Mouse (Mus musculus) adrenal gland, postnatal 14 days (tissue): Measurements from ENCODE around the gene Hist1h1t. TPM values are rescaled to one million over a fixed set of nuclear protein-coding genes. Genes with fewer than 3 reads are reported as not detected.
A peak's percentile ranks its signal among the peaks of the same experiment; 100 is the strongest.
"Not testable (repeated sequence)": the region's sequence is repeated elsewhere in the genome, so short reads cannot be mapped to it uniquely, and the experiment has no call there.

Experiments used
- DNase-seq: peaks from one replicate; pipeline ENCODE4 v3.0.0; 2021; ENCODE audit warnings: mixed read lengths
- long read RNA-seq, 2 experiments: library from polyadenylated mRNA; stranded (forward); transcript quantifications; one replicate each; pipeline ENCODE4 v2.0.0; 2021
- total RNA-seq: library from RNA; stranded (reverse); gene quantifications from 2 replicates; pipeline ENCODE4 v1.2.3, GENCODE M21; 2021

The Hist1h1t gene
- total RNA-seq, result 0.37 and 0.83 TPM in 2 replicates
- long read RNA-seq, experiment 1, result 0 reads
- long read RNA-seq, experiment 2, result 0 reads

DNA sequence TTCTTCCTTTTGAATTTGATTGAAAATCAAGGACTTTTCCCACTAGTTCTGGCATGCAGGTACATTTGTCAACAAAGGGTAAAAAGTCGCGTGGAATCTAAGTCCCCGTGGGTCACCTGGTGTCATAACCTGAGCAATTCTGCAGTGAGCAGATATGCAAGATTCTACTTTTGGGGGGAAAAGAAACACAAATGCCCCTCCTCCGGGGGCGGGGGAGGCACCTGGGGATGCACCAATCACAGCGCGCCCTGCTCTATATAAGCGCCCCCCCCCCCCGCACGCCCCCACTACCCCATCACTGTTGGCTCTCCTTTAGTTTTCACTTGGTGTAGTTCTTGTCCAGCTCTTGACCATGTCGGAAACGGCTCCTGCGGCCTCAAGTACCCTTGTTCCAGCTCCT, at the start of gene Hist1h1t:
TSS of gene Hist1h1t (plus strand) at position 301 of the 400 bp plus-strand sequence.
- no peak for DNase-seq

GRCm38 (mm10) chr13:23659636-23660366, 35.8 kb upstream of the Hist1h1t start:
- DNase-seq, result no peak

- no peak for DNase-seq
Measured at GRCm38 (mm10) chr13:23662536-23662935, 33.1 kb upstream of the Hist1h1t start.

DNA sequence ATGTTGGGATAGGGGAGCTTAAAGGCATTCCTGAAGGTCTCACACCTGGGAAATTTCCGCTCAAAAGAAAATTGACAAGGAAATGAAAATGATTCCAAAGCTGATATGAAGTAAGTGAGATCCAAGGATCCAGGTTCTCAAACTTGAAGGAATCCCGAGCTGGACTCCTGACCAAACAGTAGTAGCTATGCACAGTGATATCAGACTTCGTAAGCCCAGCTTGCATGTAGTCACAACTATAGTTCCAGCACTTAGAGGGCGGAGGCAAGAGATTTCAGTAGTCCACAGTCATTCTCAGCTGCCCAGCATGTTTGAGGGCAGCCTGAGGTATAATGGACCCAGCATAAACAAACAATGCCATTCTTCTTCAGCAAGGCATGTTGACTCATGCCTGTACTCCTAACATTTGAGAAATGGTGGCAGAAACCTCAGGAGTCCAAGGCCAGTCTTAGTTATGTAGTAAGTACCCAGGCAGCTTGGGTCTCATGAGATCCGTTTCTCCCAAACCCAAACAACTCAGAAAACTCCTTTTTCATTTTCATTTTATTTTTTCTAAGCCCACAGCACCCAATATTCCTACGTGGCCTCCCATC, 13.5 kb upstream of the Hist1h1t start:
- DNase-seq, result no peak

GRCm38 (mm10) chr13:23682623-23682946, 13.0 kb upstream of the Hist1h1t start:
- DNase-seq, result no peak

- DNase-seq, result not testable (repeated sequence)
Measured at GRCm38 (mm10) chr13:23682947-23683754, 12.5 kb upstream of the Hist1h1t start.

DNA sequence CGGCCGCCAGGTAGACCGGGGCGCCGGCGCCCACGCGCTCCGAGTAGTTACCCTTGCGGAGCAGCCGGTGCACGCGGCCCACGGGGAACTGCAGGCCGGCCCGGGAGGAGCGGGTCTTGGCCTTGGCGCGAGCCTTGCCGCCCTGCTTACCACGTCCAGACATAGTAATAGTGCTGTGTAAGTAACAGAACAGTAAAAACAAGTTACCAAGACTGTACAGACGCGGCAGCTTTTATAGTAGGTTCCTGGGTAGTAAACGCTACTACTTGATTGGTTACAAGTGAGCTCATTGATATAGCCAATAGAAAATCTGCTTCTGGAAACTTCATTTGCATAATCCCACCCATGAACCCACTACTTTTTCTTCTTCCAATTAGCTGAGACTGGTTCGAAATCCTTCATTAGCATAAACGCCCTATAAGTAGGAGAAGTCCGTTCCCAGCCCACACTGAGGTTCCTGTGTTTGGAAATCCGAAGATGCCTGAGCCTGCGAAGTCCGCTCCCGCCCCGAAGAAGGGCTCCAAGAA, 11.8 kb upstream of the Hist1h1t start, which contains the start of the genes Hist1h2ac and Hist1h2bc:
TSS of gene Hist1h2ac (minus strand) at position 194 of the 527 bp plus-strand sequence.
TSS of gene Hist1h2bc (plus strand) at position 445 of the 527 bp plus-strand sequence.
- peak; percentile 83 for DNase-seq

DNA sequence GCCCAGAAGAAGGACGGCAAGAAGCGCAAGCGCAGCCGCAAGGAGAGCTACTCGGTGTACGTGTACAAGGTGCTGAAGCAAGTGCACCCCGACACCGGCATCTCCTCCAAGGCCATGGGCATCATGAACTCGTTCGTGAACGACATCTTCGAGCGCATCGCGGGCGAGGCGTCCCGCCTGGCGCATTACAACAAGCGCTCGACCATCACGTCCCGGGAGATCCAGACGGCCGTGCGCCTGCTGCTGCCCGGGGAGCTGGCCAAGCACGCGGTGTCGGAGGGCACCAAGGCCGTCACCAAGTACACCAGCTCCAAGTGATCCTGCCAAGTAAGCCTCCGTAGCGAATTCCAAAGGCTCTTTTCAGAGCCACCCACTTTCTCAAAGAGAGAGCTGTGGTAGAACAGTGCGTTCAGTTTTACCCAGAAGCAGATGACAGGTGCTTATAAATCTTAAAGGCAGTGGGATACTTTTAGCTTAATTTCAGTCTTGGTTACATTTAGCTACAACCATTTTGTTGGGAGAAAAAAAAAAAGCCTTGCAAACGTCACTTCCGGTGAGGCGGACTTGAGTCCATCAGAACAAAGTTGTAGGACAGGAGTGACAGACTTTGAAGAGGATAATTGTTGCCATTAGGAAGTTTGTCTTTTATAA, 11.2 kb upstream of the Hist1h1t start:
- peak; percentile 73 for DNase-seq

DNA sequence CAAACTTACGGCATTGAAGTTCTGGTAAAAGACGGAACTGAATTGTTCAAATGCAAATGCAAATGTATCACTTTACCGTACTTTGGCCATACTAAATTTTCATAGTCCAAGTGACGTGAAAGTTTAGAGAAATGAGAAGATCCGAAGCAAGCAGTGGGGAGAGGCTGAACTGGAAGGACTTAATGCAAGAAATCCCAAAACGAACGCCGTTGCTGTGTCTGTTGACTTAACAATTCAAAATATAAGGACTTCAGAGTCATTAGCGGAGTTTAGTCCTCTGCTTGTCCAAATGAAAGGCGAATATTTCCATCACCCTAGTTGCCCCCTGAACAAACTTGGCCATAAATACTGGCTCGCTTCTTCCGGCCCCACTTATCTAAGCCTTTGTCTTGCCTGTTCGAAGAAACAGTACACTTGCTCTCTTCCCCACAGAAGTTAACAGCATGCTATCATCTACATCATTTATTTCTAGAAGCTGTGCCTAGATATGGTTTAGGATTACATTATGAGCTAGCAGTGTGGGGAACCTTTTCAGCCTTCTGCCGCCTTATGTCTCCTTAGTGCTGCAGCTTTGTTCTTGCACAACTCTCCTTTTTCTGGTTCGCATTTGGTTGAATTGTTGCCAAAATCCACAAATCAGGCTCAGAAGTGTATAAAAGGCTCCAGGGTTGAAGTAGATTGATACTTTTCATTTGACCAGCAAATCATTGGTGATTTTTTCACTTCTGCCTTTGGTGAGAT, 10.3 kb upstream of the Hist1h1t start:
- peak; percentile 56 for DNase-seq

DNA sequence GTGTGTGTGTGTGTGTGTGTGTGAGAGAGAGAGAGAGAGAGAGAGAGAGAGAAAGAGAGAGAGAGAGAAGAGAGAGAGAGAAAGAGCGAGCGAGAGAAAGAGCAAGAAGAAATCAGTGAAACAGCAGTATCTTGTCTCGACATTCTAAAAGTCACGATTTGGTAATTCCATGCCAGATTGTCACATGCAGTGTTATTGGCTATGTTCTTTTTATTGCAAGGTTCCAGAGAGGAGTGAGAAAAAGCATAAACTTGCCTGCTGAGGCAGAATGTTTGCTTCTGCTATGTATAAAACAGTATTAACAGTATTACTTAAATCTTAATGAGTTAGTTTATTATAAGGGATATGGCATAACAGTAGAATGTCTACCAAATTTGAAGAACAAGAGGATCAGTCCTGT, 9.6 kb upstream of the Hist1h1t start:
- no peak for DNase-seq

- DNase-seq, result no peak
Measured at GRCm38 (mm10) chr13:23687181-23687580, 8.4 kb upstream of the Hist1h1t start.

- DNase-seq, result no peak
Measured at GRCm38 (mm10) chr13:23687907-23688306, 7.7 kb upstream of the Hist1h1t start.

GRCm38 (mm10) chr13:23688956-23689355, 6.7 kb upstream of the Hist1h1t start:
- DNase-seq, result no peak

- no peak for DNase-seq
Measured at GRCm38 (mm10) chr13:23689459-23689858, 6.2 kb upstream of the Hist1h1t start.

- no peak for DNase-seq
Measured at GRCm38 (mm10) chr13:23693856-23694440, 1.7 kb upstream of the Hist1h1t start.

- DNase-seq, result no peak
Measured at GRCm38 (mm10) chr13:23694956-23695355, 658 bp upstream of the Hist1h1t start.

DNA sequence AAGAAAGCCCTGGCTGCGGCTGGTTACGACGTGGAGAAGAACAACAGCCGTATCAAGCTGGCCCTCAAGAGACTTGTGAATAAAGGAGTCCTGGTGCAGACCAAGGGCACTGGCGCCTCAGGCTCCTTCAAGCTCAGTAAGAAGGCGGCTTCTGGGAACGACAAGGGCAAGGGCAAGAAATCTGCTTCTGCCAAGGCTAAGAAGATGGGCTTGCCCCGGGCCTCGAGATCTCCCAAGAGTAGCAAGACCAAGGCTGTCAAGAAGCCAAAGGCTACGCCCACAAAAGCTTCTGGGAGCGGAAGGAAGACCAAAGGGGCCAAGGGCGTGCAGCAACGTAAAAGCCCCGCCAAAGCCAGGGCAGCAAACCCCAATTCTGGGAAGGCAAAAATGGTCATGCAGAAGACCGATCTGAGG, 454 bp downstream of the Hist1h1t start:
- peak; percentile 41 for DNase-seq

DNA sequence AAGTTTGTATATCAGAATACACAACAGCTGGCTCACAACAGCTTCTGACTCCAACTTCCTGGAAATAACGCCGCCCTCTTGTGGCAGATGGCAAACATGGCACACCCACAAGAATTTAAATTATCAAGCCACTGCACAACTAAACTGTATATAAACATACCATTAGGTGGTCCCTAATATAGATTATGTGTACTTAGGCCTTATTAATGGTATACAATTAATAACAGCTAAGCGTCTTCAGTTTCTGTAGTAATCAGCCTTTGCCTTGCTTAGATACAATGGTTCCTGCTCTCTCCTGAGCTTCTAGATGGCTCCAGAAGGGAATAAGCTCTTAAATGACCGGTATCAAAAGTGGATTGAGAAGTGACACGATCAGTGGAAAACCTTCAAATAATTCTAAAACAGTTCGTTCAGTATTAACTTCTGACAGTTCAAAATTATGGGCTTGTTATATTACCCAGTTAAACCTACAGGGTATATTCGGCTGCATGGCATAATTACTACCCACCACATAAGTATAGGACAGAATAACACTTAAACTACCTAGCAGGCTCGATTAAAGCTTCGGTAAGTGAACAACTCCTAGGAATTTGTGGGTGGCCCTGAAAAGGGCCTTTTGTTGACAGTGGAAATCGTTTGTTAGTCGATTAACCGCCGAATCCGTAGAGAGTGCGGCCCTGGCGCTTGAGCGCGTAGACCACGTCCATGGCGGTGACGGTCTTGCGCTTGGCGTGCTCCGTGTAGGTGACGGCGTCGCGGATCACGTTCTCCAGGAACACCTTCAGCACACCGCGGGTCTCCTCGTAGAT, 2.1 kb downstream of the Hist1h1t start:
- peak; percentile 77 for DNase-seq

DNA sequence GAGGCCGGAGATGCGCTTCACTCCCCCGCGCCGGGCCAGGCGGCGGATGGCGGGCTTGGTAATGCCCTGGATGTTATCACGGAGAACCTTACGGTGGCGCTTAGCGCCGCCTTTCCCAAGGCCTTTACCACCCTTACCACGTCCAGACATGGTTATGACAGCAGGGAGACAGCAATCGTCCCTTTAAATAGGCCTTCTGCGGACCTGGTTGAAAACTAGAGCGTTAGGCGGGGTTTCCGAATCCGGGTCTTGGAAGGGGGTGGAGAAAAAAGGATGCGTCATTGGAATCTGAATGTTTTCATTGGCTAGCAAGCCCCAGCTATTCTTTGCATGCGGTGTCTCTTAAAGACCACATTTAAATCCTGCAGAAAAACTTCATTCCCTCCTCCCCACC, 2.7 kb downstream of the Hist1h1t start, which contains the start of gene Hist1h4c:
TSS of gene Hist1h4c (minus strand) at position 155 of the 394 bp plus-strand sequence.
- DNase-seq, result peak; percentile 99

DNA sequence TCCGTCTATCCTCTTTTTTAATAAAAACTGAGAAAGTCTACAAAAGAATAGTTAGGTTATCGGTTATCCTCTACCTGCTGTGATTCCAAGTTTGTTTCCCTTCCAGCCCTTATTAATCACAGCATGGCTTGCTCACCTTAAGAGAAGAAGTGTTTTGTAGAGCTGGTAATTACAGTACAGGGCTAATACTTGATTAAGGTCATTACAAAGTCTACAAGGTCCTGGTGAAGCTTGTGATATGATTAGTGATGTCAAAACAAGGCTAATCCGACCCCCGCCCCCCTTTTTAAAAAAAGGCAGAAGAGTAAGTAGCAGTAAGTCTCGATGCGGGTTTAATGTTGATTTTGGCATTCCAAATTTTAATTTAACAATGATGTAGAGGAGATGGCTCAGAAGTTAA, 3.4 kb downstream of the Hist1h1t start:
- DNase-seq, result no peak
